Mouse (Mus musculus): ENCODE measurements around the gene Gak. TPM values are rescaled to one million over a fixed set of nuclear protein-coding genes. Genes with fewer than 3 reads are reported as not detected.

The Gak gene
- polyA plus RNA-seq, 1 experiment from 2014 or later = 57.1 TPM

DNA sequence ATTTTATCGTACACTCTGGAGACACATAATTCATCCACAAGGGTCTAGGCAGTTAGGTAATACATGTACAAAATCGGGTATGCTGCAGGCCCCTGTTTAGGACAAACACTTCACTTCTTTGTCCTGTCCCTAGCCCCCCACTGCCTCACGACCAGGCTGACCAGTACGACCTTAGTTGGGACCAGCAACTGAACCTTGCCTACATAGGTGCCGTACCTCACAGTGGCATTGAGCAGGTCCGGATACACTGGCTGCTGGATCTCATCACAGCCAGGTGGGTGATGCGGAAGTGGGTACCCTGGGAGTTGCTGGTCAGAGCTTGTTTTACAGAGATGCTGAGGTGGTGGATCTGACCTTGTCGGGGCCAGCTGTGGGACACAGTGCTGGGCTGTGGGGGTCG is 40.4 kb upstream of the Gak start:
- Histone ChIP-seq H3K36me3 (ENCODE audit: control insufficient read depth, insufficient read depth, low read length) (peaks cover 6% of the 10 kb centered on the region), H3K4me3 (ENCODE audit: low read length) (peak overlapping the region; percentile 61), H3K27me3 (ENCODE audit: control insufficient read depth, insufficient read depth, low read depth, low read length) (no peaks in the 10 kb centered on the region), H3K4me2 (ENCODE audit: low read depth, low read length) (peak overlapping the region; percentile 59), H3K9me3 (ENCODE audit: control insufficient read depth, low read length) (no peaks in the 10 kb centered on the region), H3K27ac (ENCODE audit: low read length) (no peak overlapping the region; the same call in 1 of the 2 replicates), H3K9ac (ENCODE audit: low read length) (peak overlapping the region; percentile 83), H3K4me1 (replicated peaks; ENCODE audit: control insufficient read depth, insufficient read depth, low read length) (peaks cover 10% of the 10 kb centered on the region)
- no peak for ATAC-seq (ENCODE audit: low read depth)
- 70% methylated on average over 9 of the region's 9 CpGs for WGBS

GRCm38 (mm10) chr5:108668977-108669936 is 39.7 kb upstream of the Gak start, which contains the start of gene Dgkq:
Gene Dgkq (minus strand): TSS chr5:108669672.
- Histone ChIP-seq H3K4me3 (ENCODE audit: low read length) (peak within 1 kb of the TSS; percentile 61), H3K27ac (ENCODE audit: low read length) (peak within 1 kb of the TSS; percentile 82), H3K9ac (ENCODE audit: low read length) (peak within 1 kb of the TSS; percentile 83), H3K27me3 (ENCODE audit: control insufficient read depth, insufficient read depth, low read depth, low read length) (no peaks in the 10 kb centered on the region), H3K4me2 (ENCODE audit: low read depth, low read length) (peak within 1 kb of the TSS; percentile 59), H3K9me3 (ENCODE audit: control insufficient read depth, low read length) (no peaks in the 10 kb centered on the region), H3K36me3 (ENCODE audit: control insufficient read depth, insufficient read depth, low read length) (peaks cover 6% of the 10 kb centered on the region), H3K4me1 (replicated peaks; ENCODE audit: control insufficient read depth, insufficient read depth, low read length) (peaks cover 10% of the 10 kb centered on the region)
- WGBS = 6% methylated on average over 43 of the region's 43 CpGs
- ATAC-seq (ENCODE audit: low read depth) = peak; percentile 91

DNA sequence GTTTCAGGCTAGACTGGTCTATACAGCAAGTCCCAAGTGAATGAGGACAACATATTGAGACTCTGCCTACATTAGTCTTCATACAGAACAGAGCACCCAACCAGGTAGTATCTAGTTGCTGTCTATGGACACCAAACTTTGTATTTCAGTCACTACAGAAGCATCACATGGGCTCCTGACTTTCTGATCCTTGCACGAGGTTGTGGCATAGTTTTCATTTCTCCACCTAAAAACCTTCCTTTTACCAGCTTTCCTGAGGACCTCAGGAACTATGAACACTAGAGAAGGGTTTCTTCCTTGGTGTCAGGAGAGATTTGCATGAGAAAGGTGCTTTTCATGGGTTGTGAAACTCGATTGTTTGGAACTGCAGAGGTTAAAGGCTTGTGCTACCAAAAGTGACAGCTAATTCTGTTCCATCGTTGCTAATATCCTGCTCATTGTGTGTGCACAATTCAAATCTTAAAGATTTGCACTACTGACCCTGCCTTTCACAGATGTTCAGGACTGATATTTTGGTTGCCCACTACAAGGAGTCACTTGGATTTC is 38.9 kb upstream of the Gak start:
- Histone ChIP-seq H3K9me3 (ENCODE audit: control insufficient read depth, low read length) (no peaks in the 10 kb centered on the region), H3K4me1 (replicated peaks; ENCODE audit: control insufficient read depth, insufficient read depth, low read length) (peaks cover 10% of the 10 kb centered on the region), H3K9ac (ENCODE audit: low read length) (peak overlapping the region; percentile 83), H3K36me3 (ENCODE audit: control insufficient read depth, insufficient read depth, low read length) (peaks cover 6% of the 10 kb centered on the region), H3K27me3 (ENCODE audit: control insufficient read depth, insufficient read depth, low read depth, low read length) (no peaks in the 10 kb centered on the region), H3K4me3 (ENCODE audit: low read length) (peak overlapping the region; percentile 61), H3K4me2 (ENCODE audit: low read depth, low read length) (peak overlapping the region; percentile 59), H3K27ac (ENCODE audit: low read length) (peak overlapping the region; percentile 82)
- 7% methylated on average over 3 of the region's 3 CpGs for WGBS
- no peak for ATAC-seq (ENCODE audit: low read depth)

- ATAC-seq (ENCODE audit: low read depth) = no peak
Observed at GRCm38 (mm10) chr5:108667370-108667769, 37.8 kb upstream of the Gak start.

GRCm38 (mm10) chr5:108665066-108665465 is 35.5 kb upstream of the Gak start:
- H3K4me3 ChIP-seq (ENCODE audit: low read length) = no peak overlapping the region
- no peak overlapping the region for H3K9ac ChIP-seq (ENCODE audit: low read length)
- no peak for ATAC-seq (ENCODE audit: low read depth)
- H3K4me2 ChIP-seq (ENCODE audit: low read depth, low read length) = no peak overlapping the region
- H3K4me1 ChIP-seq (replicated peaks; ENCODE audit: control insufficient read depth, insufficient read depth, low read length) = peaks cover 8% of the 10 kb centered on the region
- H3K27ac ChIP-seq (ENCODE audit: low read length) = no peak overlapping the region
- WGBS = 34% methylated on average over 3 of the region's 3 CpGs
- no peaks in the 10 kb centered on the region for H3K27me3 ChIP-seq (ENCODE audit: control insufficient read depth, insufficient read depth, low read depth, low read length)
- H3K36me3 ChIP-seq (ENCODE audit: control insufficient read depth, insufficient read depth, low read length) = no peaks in the 10 kb centered on the region
- H3K9me3 ChIP-seq (ENCODE audit: control insufficient read depth, low read length) = no peaks in the 10 kb centered on the region

More at GRCm38 (mm10) chr5:108667370-108667769, 37.8 kb upstream of the Gak start:
- WGBS = 64% methylated on average over 2 of the region's 2 CpGs
- H3K4me1 ChIP-seq (replicated peaks; ENCODE audit: control insufficient read depth, insufficient read depth, low read length) = peaks cover 10% of the 10 kb centered on the region
- no peaks in the 10 kb centered on the region for H3K27me3 ChIP-seq (ENCODE audit: control insufficient read depth, insufficient read depth, low read depth, low read length)
- no peak overlapping the region for H3K9ac ChIP-seq (ENCODE audit: low read length)
- H3K9me3 ChIP-seq (ENCODE audit: control insufficient read depth, low read length) = no peaks in the 10 kb centered on the region
- H3K36me3 ChIP-seq (ENCODE audit: control insufficient read depth, insufficient read depth, low read length) = peaks cover 2% of the 10 kb centered on the region; the same call in 1 of the 2 replicates
- no peak overlapping the region for H3K4me3 ChIP-seq (ENCODE audit: low read length)
- H3K4me2 ChIP-seq (ENCODE audit: low read depth, low read length) = no peak overlapping the region
- H3K27ac ChIP-seq (ENCODE audit: low read length) = no peak overlapping the region

DNA sequence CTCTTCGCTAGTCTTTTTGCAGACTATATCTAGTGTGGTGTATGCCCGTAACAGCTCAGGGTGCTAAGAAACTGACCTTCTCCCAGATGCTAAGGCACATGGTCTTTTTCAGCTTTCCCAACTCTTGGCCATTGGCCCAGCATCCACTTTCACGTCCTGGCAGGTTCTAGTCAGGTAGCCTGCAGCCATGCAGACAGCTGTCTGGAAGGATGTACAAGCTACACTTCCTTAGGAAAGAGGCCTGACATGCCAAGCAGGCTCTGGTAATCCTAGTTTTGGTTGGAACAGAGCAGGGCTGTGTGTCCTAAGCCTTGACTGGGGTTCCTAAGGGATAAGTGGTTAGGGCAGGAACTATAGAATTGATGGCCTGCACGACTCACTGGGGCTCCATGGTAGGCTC is 33.2 kb upstream of the Gak start:
- H3K9me3 ChIP-seq (ENCODE audit: control insufficient read depth, low read length) = no peaks in the 10 kb centered on the region
- ATAC-seq (ENCODE audit: low read depth) = no peak
- peaks cover 7% of the 10 kb centered on the region for H3K4me1 ChIP-seq (replicated peaks; ENCODE audit: control insufficient read depth, insufficient read depth, low read length)
- WGBS = 75% methylated on average over 4 of the region's 4 CpGs
- no peaks in the 10 kb centered on the region for H3K27me3 ChIP-seq (ENCODE audit: control insufficient read depth, insufficient read depth, low read depth, low read length)
- H3K4me3 ChIP-seq (ENCODE audit: low read length) = no peak overlapping the region
- H3K36me3 ChIP-seq (ENCODE audit: control insufficient read depth, insufficient read depth, low read length) = peaks cover 2% of the 10 kb centered on the region; the same call in 1 of the 2 replicates
- no peak overlapping the region for H3K9ac ChIP-seq (ENCODE audit: low read length)
- no peak overlapping the region for H3K27ac ChIP-seq (ENCODE audit: low read length)
- no peak overlapping the region for H3K4me2 ChIP-seq (ENCODE audit: low read depth, low read length)

- H3K9ac ChIP-seq (ENCODE audit: low read length) = peak overlapping the region; percentile 96
- H3K36me3 ChIP-seq (ENCODE audit: control insufficient read depth, insufficient read depth, low read length) = peaks cover 9% of the 10 kb centered on the region
- H3K27ac ChIP-seq (ENCODE audit: low read length) = peak overlapping the region; percentile 25; the same call in 1 of the 2 replicates
- peak; percentile 99 for ATAC-seq (ENCODE audit: low read depth)
- no peaks in the 10 kb centered on the region for H3K9me3 ChIP-seq (ENCODE audit: control insufficient read depth, low read length)
- H3K4me2 ChIP-seq (ENCODE audit: low read depth, low read length) = peak overlapping the region; percentile 94
- H3K27me3 ChIP-seq (ENCODE audit: control insufficient read depth, insufficient read depth, low read depth, low read length) = no peaks in the 10 kb centered on the region
- peak overlapping the region; percentile 92 for H3K4me3 ChIP-seq (ENCODE audit: low read length)
- WGBS = 13% methylated on average over 36 of the region's 36 CpGs
- H3K4me1 ChIP-seq (replicated peaks; ENCODE audit: control insufficient read depth, insufficient read depth, low read length) = peaks cover 7% of the 10 kb centered on the region
Observed at GRCm38 (mm10) chr5:108660632-108661268, 31.2 kb upstream of the Gak start.

GRCm38 (mm10) chr5:108659698-108660631 is 30.4 kb upstream of the Gak start, which contains the start of gene Idua:
Gene Idua (plus strand): TSS chr5:108660331.
- Histone ChIP-seq H3K27me3 (ENCODE audit: control insufficient read depth, insufficient read depth, low read depth, low read length) (no peaks in the 10 kb centered on the region), H3K4me2 (ENCODE audit: low read depth, low read length) (peak within 1 kb of the TSS; percentile 94), H3K9me3 (ENCODE audit: control insufficient read depth, low read length) (no peaks in the 10 kb centered on the region), H3K4me1 (replicated peaks; ENCODE audit: control insufficient read depth, insufficient read depth, low read length) (peaks cover 7% of the 10 kb centered on the region), H3K9ac (ENCODE audit: low read length) (peak within 1 kb of the TSS; percentile 96), H3K27ac (ENCODE audit: low read length) (peak within 1 kb of the TSS; percentile 25; the same call in 1 of the 2 replicates), H3K4me3 (ENCODE audit: low read length) (peak within 1 kb of the TSS; percentile 92), H3K36me3 (ENCODE audit: control insufficient read depth, insufficient read depth, low read length) (peaks cover 13% of the 10 kb centered on the region)
- WGBS = 10% methylated on average over 24 of the region's 24 CpGs
- peak; percentile 13; the same call in 1 of the 2 replicates for ATAC-seq (ENCODE audit: low read depth)

All from lung, embryonic 16.5 days (tissue).